Mouse (Mus musculus) ES-E14 (cell line): ENCODE measurements around the gene Pigl.

Experiments
- HCFC1 ChIP-seq: IDR thresholded peaks from 2 replicates; pipeline ENCODE4 v1.6.1; 2012; ENCODE audit warnings: low read length, inconsistent platforms, borderline replicate concordance; ENCODE audit not compliant: insufficient read depth
- MAFK ChIP-seq: IDR thresholded peaks from 2 replicates; pipeline ENCODE4 v1.6.1; 2014; ENCODE audit warnings: mild to moderate bottlenecking, low read depth, low read length, inconsistent platforms; ENCODE audit not compliant: insufficient read depth
- ZNF384 ChIP-seq: IDR thresholded peaks from 2 replicates; pipeline ENCODE4 v1.6.1; 2012; ENCODE audit warnings: low read depth, low read length, inconsistent platforms

DNA sequence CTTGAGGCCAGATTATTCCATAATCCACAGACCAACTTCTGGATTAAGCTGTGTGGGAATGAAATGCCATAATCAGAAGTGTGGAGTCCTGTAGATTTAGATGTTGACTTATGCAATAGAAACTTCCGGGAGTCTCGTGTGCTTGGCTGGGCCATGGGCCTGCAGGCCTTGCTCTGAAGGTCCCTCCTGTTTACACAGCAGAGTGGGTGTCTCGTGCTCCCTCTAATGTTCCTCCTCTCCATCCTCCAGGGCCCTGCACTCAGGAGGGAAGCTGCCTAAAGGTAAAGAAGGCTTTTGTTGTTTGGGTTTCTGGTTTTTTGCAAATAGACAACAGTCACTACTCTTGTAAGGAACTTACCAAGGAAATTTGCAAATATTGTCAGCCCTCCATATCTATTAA is 51.3 kb downstream of the Pigl start:
- TF ChIP-seq HCFC1 (no peak), ZNF384 (no peak), MAFK (no peak)
